In the genomic region with DNA sequence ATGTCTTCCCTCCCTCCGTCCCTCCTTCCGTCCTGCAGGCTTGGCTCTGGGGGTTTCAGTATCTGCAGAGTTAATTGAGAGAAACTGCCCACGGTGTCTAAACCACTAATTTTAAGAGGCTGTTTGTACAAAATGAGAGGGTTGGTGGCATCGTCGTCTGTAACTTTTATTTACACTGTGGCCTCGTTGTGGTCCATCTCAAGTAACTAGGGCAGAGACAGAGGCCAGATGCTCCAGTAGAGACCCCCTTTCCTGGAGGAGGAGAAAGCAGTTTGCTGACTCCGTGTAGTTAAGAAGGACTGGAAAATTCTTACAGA, we compare ENCODE assay signal across 8 mouse cellular contexts. TPM values are rescaled to one million over a fixed set of nuclear protein-coding genes. Genes with fewer than 3 reads are reported as not detected.
DNase-seq lines count a peak whose midpoint lies in the region; ATAC-seq and TF ChIP-seq lines count a peak whose summit lies in the region.

No protein-coding gene starts in this region.

- H3K27me3 ChIP-seq in heart, embryonic 10.5 days (ENCODE audit: insufficient read depth, poor library complexity, severe bottlenecking), result no peaks in the 10 kb centered on the region
- H3K27me3 ChIP-seq in CH12.LX (replicated peaks), result peaks cover 15% of the 10 kb centered on the region
- H3K27me3 ChIP-seq in forebrain, embryonic 13.5 days, result no peaks in the 10 kb centered on the region
- no peaks in the 10 kb centered on the region for H3K27me3 ChIP-seq in liver, embryonic 14.5 days (ENCODE audit: control insufficient read depth, insufficient read depth, low read length)

- dilution Hi-C loops in CH12.LX (cut with MboI; ENCODE audit: extremely low pct_ligation_motif_present, extremely low pct_unique_long_range_greater_than_20kb, low sequenced_read_pairs), result no loop called here

- peak overlapping the region; percentile 86 for H3K9ac ChIP-seq in CH12.LX (ENCODE audit: insufficient read depth, low read depth)
- peak overlapping the region; percentile 95 for H3K9ac ChIP-seq in forebrain, embryonic 13.5 days
- H3K9ac ChIP-seq in liver, embryonic 14.5 days (replicated peaks), result peak overlapping the region; percentile 88

- peak overlapping the region; percentile 98 for H3K27ac ChIP-seq in heart, embryonic 10.5 days
- H3K27ac ChIP-seq in CH12.LX (ENCODE audit: insufficient read depth, low read depth), result peak overlapping the region; percentile 50
- peak overlapping the region; percentile 97 for H3K27ac ChIP-seq in forebrain, embryonic 13.5 days
- peak overlapping the region; percentile 98 for H3K27ac ChIP-seq in liver, embryonic 14.5 days

- peaks cover 37% of the 10 kb centered on the region for H3K79me2 ChIP-seq in CH12.LX (replicated peaks; ENCODE audit: control insufficient read depth, extremely low read depth, insufficient read depth, poor library complexity, severe bottlenecking)

- in situ Hi-C loops in CH12.LX (cut with MboI; ENCODE audit: low pct_ligation_motif_present, low pct_unique_long_range_greater_than_20kb, low sequenced_read_pairs), result no loop called here

- no peak for TF ChIP-seq EP300 in CH12.LX (IDR thresholded peaks at IDR 0.05; ENCODE audit: low read length)
- TF ChIP-seq EP300 in liver, embryonic 14.5 days (IDR thresholded peaks at IDR 0.05; ENCODE audit: low read depth), result no peak

- TF ChIP-seq RAD21 in CH12.LX (IDR thresholded peaks at IDR 0.05; ENCODE audit: low read depth, low read length), result no peak

- WGBS in heart, embryonic 10.5 days, result under 1% methylated on average over 7 of the region's 7 CpGs
- under 1% methylated on average over 7 of the region's 7 CpGs for WGBS in forebrain, embryonic 13.5 days
- under 1% methylated on average over 7 of the region's 7 CpGs for WGBS in liver, embryonic 14.5 days (ENCODE audit: insufficient replicate concordance)

- no peak for ATAC-seq in forebrain, embryonic 13.5 days
- no peak for ATAC-seq in liver, embryonic 14.5 days (ENCODE audit: insufficient read depth)

- H3K4me3 ChIP-seq in heart, embryonic 10.5 days, result peak overlapping the region; percentile 94
- peak overlapping the region; percentile 77 to 88 (median 84) for H3K4me3 ChIP-seq in CH12.LX (replicated peaks in 1 of 3; ENCODE audit: low read depth in 2 of 3, low read length in 2 of 3, poor library complexity in 1 of 3)
- H3K4me3 ChIP-seq in forebrain, embryonic 13.5 days, result peak overlapping the region; percentile 83
- H3K4me3 ChIP-seq in liver, embryonic 14.5 days (ENCODE audit: insufficient read depth in 1 of 2, low read depth in 2 of 2, low read length in 2 of 2), result peak overlapping the region; percentile 76 to 80

- peaks cover 20% of the 10 kb centered on the region for H3K36me3 ChIP-seq in heart, embryonic 10.5 days
- peaks cover 0 to 18% of the 10 kb centered on the region in 2 experiments for H3K36me3 ChIP-seq in CH12.LX (replicated peaks in 1 of 2; ENCODE audit: control insufficient read depth in 1 of 2, insufficient read depth in 1 of 2, low read length in 1 of 2)
- H3K36me3 ChIP-seq in forebrain, embryonic 13.5 days (ENCODE audit: poor library complexity, severe bottlenecking), result peaks cover 7% of the 10 kb centered on the region; the same call in 1 of the 2 replicates
- peaks cover 8% of the 10 kb centered on the region for H3K36me3 ChIP-seq in liver, embryonic 14.5 days (replicated peaks; ENCODE audit: control insufficient read depth, insufficient read depth, low read depth)

- peak overlapping the region; percentile 68 for H3K4me2 ChIP-seq in CH12.LX (ENCODE audit: insufficient read depth, low read depth, poor library complexity, severe bottlenecking)
- H3K4me2 ChIP-seq in forebrain, embryonic 13.5 days, result peak overlapping the region; percentile 77
- H3K4me2 ChIP-seq in liver, embryonic 14.5 days (ENCODE audit: low read depth), result peak overlapping the region; percentile 90

- no peaks in the 10 kb centered on the region for H3K9me3 ChIP-seq in heart, embryonic 10.5 days
- H3K9me3 ChIP-seq in CH12.LX (replicated peaks; ENCODE audit: low read length), result no peaks in the 10 kb centered on the region
- no peaks in the 10 kb centered on the region for H3K9me3 ChIP-seq in forebrain, embryonic 13.5 days (replicated peaks)
- H3K9me3 ChIP-seq in liver, embryonic 14.5 days (ENCODE audit: control insufficient read depth, low read length), result no peaks in the 10 kb centered on the region

- no peak for TF ChIP-seq POLR2A in CH12.LX (IDR thresholded peaks at IDR 0.05; ENCODE audit: low read depth, low read length)

- TF ChIP-seq CTCF in CH12.LX (conservative IDR thresholded peaks at IDR 0.05 in 1 of 2, IDR thresholded peaks at IDR 0.05 in 1 of 2; ENCODE audit: low read depth in 2 of 2, low read length in 2 of 2), result no peak
- no peak for TF ChIP-seq CTCF in liver, embryonic 14.5 days (IDR thresholded peaks at IDR 0.05; ENCODE audit: low read depth)

- H3K4me1 ChIP-seq in heart, embryonic 10.5 days, result peaks cover 47% of the 10 kb centered on the region
- H3K4me1 ChIP-seq in CH12.LX (ENCODE audit: control insufficient read depth in 1 of 2, insufficient read depth in 2 of 2), result peaks cover 2 to 43% of the 10 kb centered on the region in 2 experiments; a peak in 3 of 4 replicates
- peaks cover 52% of the 10 kb centered on the region for H3K4me1 ChIP-seq in forebrain, embryonic 13.5 days
- peaks cover 24 to 29% of the 10 kb centered on the region in 2 experiments for H3K4me1 ChIP-seq in liver, embryonic 14.5 days (replicated peaks; ENCODE audit: control insufficient read depth in 2 of 2, insufficient read depth in 2 of 2, low read length in 1 of 2)

- DNase-seq in heart, embryonic 10.5 days (ENCODE audit: low spot score), result no peak
- no peak for DNase-seq in heart, adult 11 months
- DNase-seq in CH12.LX (ENCODE audit: extremely low read depth), result peak; percentile 31
- no peak for DNase-seq in liver, embryonic 14.5 days (ENCODE audit: low read depth in 3 of 3, low spot score in 3 of 3)
- DNase-seq in left cerebral cortex, adult 8-10 months (ENCODE audit: low spot score in 2 of 2), result no peak
- no peak for DNase-seq in cerebellum, adult 11-12 months
- no peak for DNase-seq in urinary bladder, adult 2 months (ENCODE audit: low spot score)

TF ChIP-seq in CH12.LX, 34 proteins besides CTCF, POLR2A, EP300 and RAD21 (continues in another document):
- TF ChIP-seq MXI1 (IDR thresholded peaks at IDR 0.05; ENCODE audit: low read depth, low read length), result no peak

RNA-seq across cellular contexts. Expression of a gene that starts 0.8 kb away (rescaled TPM):
- polyA plus RNA-seq in heart, embryonic 10.5 days (2016; fragmentation: Nextera tagmentation; extraction: Ambion mirVana), result 129 and 140 TPM in 2 replicates
- total RNA-seq in CH12.LX (2012; rRNA removed) (111 and 120 TPM in 2 replicates), CH12.LX (2014; rRNA removed) (117 and 122 TPM in 2 replicates)
- polyA plus RNA-seq in CH12.LX (2012; ENCODE audit: insufficient read length, low read depth), result 190 and 194 TPM in 2 replicates
- 126 and 141 TPM in 2 replicates for polyA plus RNA-seq in forebrain, embryonic 13.5 days (2015; fragmentation: Nextera tagmentation; extraction: Ambion mirVana)
- polyA plus RNA-seq in liver, embryonic 14.5 days (2012; rRNA removed), result 78.2 and 103 TPM in 2 replicates
- 63.3 and 63.5 TPM in 2 replicates for polyA plus RNA-seq in liver, embryonic 14.5 days (2014; fragmentation: Nextera tagmentation; extraction: Ambion mirVana)
- total RNA-seq in left cerebral cortex, adult 8-10 months (2022), result 100 to 1,000 TPM; 174 to 191 (median 186) TPM
- 90.0 and 93.9 TPM in 2 replicates for polyA plus RNA-seq in urinary bladder, adult 2 months (2012; rRNA removed)

RNA-seq across cellular contexts. Expression of a gene that starts 1.0 kb away (rescaled TPM):
- polyA plus RNA-seq in heart, embryonic 10.5 days (2016; fragmentation: Nextera tagmentation; extraction: Ambion mirVana), result 36.1 and 55.2 TPM in 2 replicates
- 3.6 and 4.5 TPM in 2 replicates for total RNA-seq in CH12.LX (2012; rRNA removed)
- 1.3 and 1.7 TPM in 2 replicates for total RNA-seq in CH12.LX (2014; rRNA removed)
- 2.8 and 4.2 TPM in 2 replicates for polyA plus RNA-seq in CH12.LX (2012; ENCODE audit: insufficient read length, low read depth)
- polyA plus RNA-seq in forebrain, embryonic 13.5 days (2015; fragmentation: Nextera tagmentation; extraction: Ambion mirVana), result 16.3 and 21.0 TPM in 2 replicates
- polyA plus RNA-seq in liver, embryonic 14.5 days (2012; rRNA removed), result 14.6 and 15.0 TPM in 2 replicates
- 27.4 and 27.9 TPM in 2 replicates for polyA plus RNA-seq in liver, embryonic 14.5 days (2014; fragmentation: Nextera tagmentation; extraction: Ambion mirVana)
- 10 to 100 TPM; 52.0 to 65.8 (median 62.6) TPM for total RNA-seq in left cerebral cortex, adult 8-10 months (2022)
- 27.3 and 38.1 TPM in 2 replicates for polyA plus RNA-seq in urinary bladder, adult 2 months (2012; rRNA removed)

RNA-seq across cellular contexts. Expression of a gene that starts 24.6 kb away (rescaled TPM):
- 29.9 and 36.1 TPM in 2 replicates for polyA plus RNA-seq in heart, embryonic 10.5 days (2016; fragmentation: Nextera tagmentation; extraction: Ambion mirVana)
- 19.2 and 22.8 TPM in 2 replicates for total RNA-seq in CH12.LX (2012; rRNA removed)
- total RNA-seq in CH12.LX (2014; rRNA removed), result 15.0 and 22.3 TPM in 2 replicates
- 17.9 and 19.1 TPM in 2 replicates for polyA plus RNA-seq in CH12.LX (2012; ENCODE audit: insufficient read length, low read depth)
- 53.0 and 56.7 TPM in 2 replicates for polyA plus RNA-seq in forebrain, embryonic 13.5 days (2015; fragmentation: Nextera tagmentation; extraction: Ambion mirVana)
- polyA plus RNA-seq in liver, embryonic 14.5 days (2012; rRNA removed), result 17.0 and 23.1 TPM in 2 replicates
- polyA plus RNA-seq in liver, embryonic 14.5 days (2014; fragmentation: Nextera tagmentation; extraction: Ambion mirVana), result 13.5 and 17.4 TPM in 2 replicates
- 10 to 100 TPM; 22.2 to 30.1 (median 27.3) TPM for total RNA-seq in left cerebral cortex, adult 8-10 months (2022)
- polyA plus RNA-seq in urinary bladder, adult 2 months (2012; rRNA removed), result 18.9 and 27.3 TPM in 2 replicates

RNA-seq across cellular contexts. Expression of a gene that starts 52.6 kb away (rescaled TPM):
- 28.2 and 35.1 TPM in 2 replicates for polyA plus RNA-seq in heart, embryonic 10.5 days (2016; fragmentation: Nextera tagmentation; extraction: Ambion mirVana)
- total RNA-seq in CH12.LX (2012; rRNA removed) (11.2 and 15.0 TPM in 2 replicates), CH12.LX (2014; rRNA removed) (9.1 and 9.2 TPM in 2 replicates)
- 7.4 and 9.4 TPM in 2 replicates for polyA plus RNA-seq in CH12.LX (2012; ENCODE audit: insufficient read length, low read depth)
- 22.4 and 23.5 TPM in 2 replicates for polyA plus RNA-seq in forebrain, embryonic 13.5 days (2015; fragmentation: Nextera tagmentation; extraction: Ambion mirVana)
- 6.1 and 6.9 TPM in 2 replicates for polyA plus RNA-seq in liver, embryonic 14.5 days (2012; rRNA removed)
- polyA plus RNA-seq in liver, embryonic 14.5 days (2014; fragmentation: Nextera tagmentation; extraction: Ambion mirVana), result 5.3 and 5.8 TPM in 2 replicates
- total RNA-seq in left cerebral cortex, adult 8-10 months (2022), result 100 to 1,000 TPM; 106 to 121 (median 108) TPM
- polyA plus RNA-seq in urinary bladder, adult 2 months (2012; rRNA removed), result 32.6 and 34.4 TPM in 2 replicates

RNA-seq across cellular contexts. Expression of a gene that starts 57.4 kb away (rescaled TPM):
- polyA plus RNA-seq in heart, embryonic 10.5 days (2016; fragmentation: Nextera tagmentation; extraction: Ambion mirVana), result 1.00 and 2.2 TPM in 2 replicates
- total RNA-seq in CH12.LX (2012; rRNA removed) (0.98 and 1.1 TPM in 2 replicates), CH12.LX (2014; rRNA removed) (0.22 and 0.51 TPM in 2 replicates)
- 0.31 and 0.33 TPM in 2 replicates for polyA plus RNA-seq in CH12.LX (2012; ENCODE audit: insufficient read length, low read depth)
- 1.7 and 2.6 TPM in 2 replicates for polyA plus RNA-seq in forebrain, embryonic 13.5 days (2015; fragmentation: Nextera tagmentation; extraction: Ambion mirVana)
- polyA plus RNA-seq in liver, embryonic 14.5 days (2012; rRNA removed), result 0.86 and 0.90 TPM in 2 replicates
- 0.10 and 0.13 TPM in 2 replicates for polyA plus RNA-seq in liver, embryonic 14.5 days (2014; fragmentation: Nextera tagmentation; extraction: Ambion mirVana)
- total RNA-seq in left cerebral cortex, adult 8-10 months (2022), result 10 to 100 TPM; 18.3 to 21.6 (median 19.8) TPM
- 10.7 and 11.0 TPM in 2 replicates for polyA plus RNA-seq in urinary bladder, adult 2 months (2012; rRNA removed)
